Comparison of ENCODE assay signal across 11 mouse cellular contexts in the genomic region with DNA sequence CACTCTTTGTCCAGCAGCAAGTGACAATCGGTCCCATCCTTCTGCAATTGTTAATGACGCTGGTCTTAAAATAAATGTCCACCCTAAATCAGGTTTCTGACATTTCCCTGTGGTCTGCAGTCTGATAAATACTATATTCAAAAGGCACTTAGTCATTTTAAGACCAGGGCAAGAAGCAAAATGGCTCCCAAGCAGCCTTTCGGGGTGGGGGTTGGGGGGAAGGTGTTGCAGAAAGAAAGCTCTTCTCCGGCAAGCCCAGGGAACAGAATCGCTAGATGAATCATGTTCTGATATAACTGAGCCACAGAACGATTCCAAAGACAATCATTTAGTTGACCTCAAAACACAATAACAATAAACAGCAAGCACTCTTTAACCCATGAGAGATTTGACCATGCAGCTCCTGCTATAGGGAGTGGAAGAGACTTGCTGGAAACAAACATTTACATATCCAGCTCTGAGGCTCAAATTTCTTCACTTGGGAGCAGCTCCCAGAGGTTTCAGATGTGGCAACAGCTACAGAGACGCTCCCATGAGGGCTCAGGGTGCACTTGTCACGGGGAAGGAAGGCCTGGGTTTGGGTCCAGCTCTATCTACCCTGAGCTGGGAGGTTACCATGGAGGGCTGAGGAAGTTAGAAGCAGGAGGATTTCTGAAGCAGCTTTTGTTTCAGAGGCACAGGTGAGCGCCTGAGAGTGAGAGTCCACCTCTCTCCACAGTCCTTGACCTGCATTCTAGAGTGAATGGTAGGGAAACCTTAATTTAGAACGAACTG. TPM values are rescaled to one million over a fixed set of nuclear protein-coding genes. Genes with fewer than 3 reads are reported as not detected.
DNase-seq lines count a peak whose midpoint lies in the region; ATAC-seq lines count a peak whose summit lies in the region.
"Had no signal": no experiment of that assay in that cellular context is flagged by ENCODE, and none has a peak within 500 bp of the region (broad histone marks: within the 10 kb centered on the region; RNA-seq: fewer than 3 reads in every experiment).

No protein-coding gene starts in this region.

- H3K4me1 ChIP-seq in heart, embryonic 16.5 days (ENCODE audit: control insufficient read depth, insufficient read depth, low read length) = peaks cover 44% of the 10 kb centered on the region
- H3K4me1 ChIP-seq in hindbrain, embryonic 14.5 days (replicated peaks; ENCODE audit: control insufficient read depth, insufficient read depth, low read length) = peaks cover 48% of the 10 kb centered on the region

- no peaks in the 10 kb centered on the region for H3K27me3 ChIP-seq in heart, embryonic 16.5 days (ENCODE audit: control insufficient read depth, insufficient read depth, low read length)
- H3K27me3 ChIP-seq in hindbrain, embryonic 14.5 days (ENCODE audit: control insufficient read depth, insufficient read depth, low read length) = no peaks in the 10 kb centered on the region

- H3K9ac ChIP-seq in heart, embryonic 16.5 days (ENCODE audit: low read length) = 0 out of 2 replicates have a peak overlapping the region, but pooled peaks have one; percentile 16
- H3K9ac ChIP-seq in hindbrain, embryonic 14.5 days = peak overlapping the region; percentile 88

- no peaks in the 10 kb centered on the region for H3K9me3 ChIP-seq in heart, embryonic 16.5 days (replicated peaks; ENCODE audit: control insufficient read depth, low read length)
- no peaks in the 10 kb centered on the region for H3K9me3 ChIP-seq in hindbrain, embryonic 14.5 days (ENCODE audit: control insufficient read depth, low read length)

- ATAC-seq in heart, embryonic 16.5 days (replicated peaks; ENCODE audit: extremely low read depth, insufficient read depth, low FRiP score) = no peak
- no peak for ATAC-seq in hindbrain, embryonic 14.5 days (ENCODE audit: low FRiP score)
- no peak for ATAC-seq in CD4-positive, CD25-positive, alpha-beta regulatory T cell, adult 4 months

- no peaks in the 10 kb centered on the region for H3K36me3 ChIP-seq in heart, embryonic 16.5 days (ENCODE audit: control insufficient read depth, insufficient read depth)
- no peaks in the 10 kb centered on the region for H3K36me3 ChIP-seq in hindbrain, embryonic 14.5 days (replicated peaks; ENCODE audit: control insufficient read depth, insufficient read depth)

- WGBS in heart, embryonic 16.5 days = 71% methylated on average over 10 of the region's 10 CpGs
- 61% methylated on average over 10 of the region's 10 CpGs for WGBS in hindbrain, embryonic 14.5 days

- DNase-seq in heart, postnatal 4 days = no peak
- DNase-seq in A20 (ENCODE audit: low read depth, low spot score) (peak; percentile 90), ES-CJ7 (ENCODE audit: low read depth, low spot score) (peak; percentile 53)
- peak; percentile 45 for DNase-seq in hindbrain, embryonic 14.5 days (ENCODE audit: low spot score)
- DNase-seq in retina, postnatal 1 day = no peak
- no peak for DNase-seq in layer of hippocampus, adult 8-10 months (ENCODE audit: low spot score in 2 of 2)
- DNase-seq: cerebellum, postnatal 25 days; kidney, postnatal 36 days had no signal

- no peak overlapping the region for H3K4me3 ChIP-seq in heart, embryonic 16.5 days (ENCODE audit: low read length)
- peak overlapping the region; percentile 36 for H3K4me3 ChIP-seq in hindbrain, embryonic 14.5 days (replicated peaks; ENCODE audit: low read length)

- H3K4me2 ChIP-seq in heart, embryonic 16.5 days (ENCODE audit: low read depth, low read length) = no peak overlapping the region
- H3K4me2 ChIP-seq in hindbrain, embryonic 14.5 days (replicated peaks) = peak overlapping the region; percentile 50
- H3K4me2 ChIP-seq: heart, embryonic 11.5 days had no signal

- H3K27ac ChIP-seq in heart, embryonic 16.5 days (ENCODE audit: low read length) = peak overlapping the region; percentile 52; the same call in 1 of the 2 replicates
- peak overlapping the region; percentile 98 for H3K27ac ChIP-seq in hindbrain, embryonic 14.5 days

RNA-seq across cellular contexts. Expression of a gene that starts 22.9 kb away (rescaled TPM):
- polyA plus RNA-seq in heart, embryonic 16.5 days (2015; fragmentation: Nextera tagmentation; extraction: Ambion mirVana) = 28.3 and 29.6 TPM in 2 replicates
- total RNA-seq in heart, postnatal 4 days (2021) = 10 to 100 TPM; 34.6 to 35.2 TPM
- 46.9 and 52.2 TPM in 2 replicates for polyA plus RNA-seq in hindbrain, embryonic 14.5 days (2014; fragmentation: Nextera tagmentation; extraction: Ambion mirVana)
- polyA plus RNA-seq in CD4-positive, CD25-positive, alpha-beta regulatory T cell, adult 4 months (2017; shearing (Covaris generic)) = 10 to 100 TPM; 80.3 to 85.0 TPM
- 10 to 100 TPM; 57.5 to 68.1 (median 62.3) TPM for total RNA-seq in layer of hippocampus, adult 8-10 months (2022)

Comparison
In these comparisons a context has a peak if more than half of its experiments do, and no peak if none do; other contexts are left out.
1. DNase-seq: peak in A20 (single experiment), ES-CJ7 (single experiment) and hindbrain, embryonic 14.5 days (single experiment); none in heart, postnatal 4 days (single experiment), retina, postnatal 1 day (single experiment) and layer of hippocampus, adult 8-10 months (0 of 2).